Mouse (Mus musculus): ENCODE measurements around the gene Txlna.

The Txlna gene

DNA sequence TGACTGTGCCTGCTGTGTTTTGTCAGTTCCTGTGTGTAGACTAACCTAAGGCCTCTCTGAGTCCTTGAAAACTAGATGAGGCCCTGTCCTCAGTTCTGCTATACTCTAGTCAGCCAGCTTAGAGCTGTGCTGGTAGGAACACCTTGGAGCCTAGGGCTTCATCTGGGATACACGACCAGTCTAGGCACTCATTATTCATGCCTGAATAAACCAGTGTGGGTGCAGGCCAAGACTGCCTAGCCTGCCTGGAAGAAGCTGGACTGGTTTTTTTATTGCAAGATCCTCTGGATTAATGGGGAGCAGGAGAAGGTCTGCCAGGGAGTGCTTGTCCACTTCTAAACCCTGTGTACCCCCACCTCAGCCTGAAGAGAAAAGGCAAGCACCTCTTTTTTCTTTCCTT, 53.9 kb downstream of the Txlna start:
- peak; percentile 41 for DNase-seq

GRCm38 (mm10) chr4:129585773-129586172, 55.1 kb downstream of the Txlna start:
- no peak for DNase-seq

DNA sequence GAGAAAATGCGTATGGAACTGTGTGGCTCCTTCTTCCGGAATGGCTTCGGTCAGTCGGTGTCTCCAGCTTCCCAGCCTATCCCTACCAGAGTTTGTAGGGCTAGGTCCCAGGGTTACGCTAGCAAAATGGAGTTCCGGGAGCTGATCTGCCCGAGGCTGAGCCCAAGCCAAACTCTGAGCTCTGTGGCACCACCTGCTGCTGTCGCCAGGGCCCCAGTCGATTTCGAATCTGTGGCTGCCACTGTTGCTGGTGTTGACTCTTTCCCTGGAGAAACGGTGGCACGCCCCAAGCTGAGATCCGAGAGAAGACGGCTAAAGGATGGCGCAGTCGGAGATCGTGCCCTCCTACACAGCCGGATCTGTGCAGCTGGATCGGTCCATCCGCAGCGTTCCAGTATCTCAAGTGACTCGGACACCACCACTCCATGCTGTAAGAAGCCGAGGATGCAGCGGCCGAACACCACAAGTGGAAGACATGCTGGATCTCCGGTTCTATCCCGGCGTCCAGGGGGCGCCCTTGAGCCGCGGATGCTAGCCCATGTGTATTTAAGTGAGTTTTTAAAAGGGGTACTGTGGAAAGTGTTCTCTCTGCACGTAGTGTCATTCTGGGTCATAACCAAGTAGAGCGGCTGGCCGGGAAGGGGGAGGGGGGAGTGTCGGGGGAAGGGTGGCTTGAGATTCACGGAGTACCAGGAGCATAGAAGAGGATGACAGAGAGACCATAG, 55.8 kb downstream of the Txlna start:
- peak; percentile 92 for DNase-seq

- DNase-seq = no peak
These were observed 56.5 kb downstream of the Txlna start for GRCm38 (mm10) chr4:129584370-129584769.

DNA sequence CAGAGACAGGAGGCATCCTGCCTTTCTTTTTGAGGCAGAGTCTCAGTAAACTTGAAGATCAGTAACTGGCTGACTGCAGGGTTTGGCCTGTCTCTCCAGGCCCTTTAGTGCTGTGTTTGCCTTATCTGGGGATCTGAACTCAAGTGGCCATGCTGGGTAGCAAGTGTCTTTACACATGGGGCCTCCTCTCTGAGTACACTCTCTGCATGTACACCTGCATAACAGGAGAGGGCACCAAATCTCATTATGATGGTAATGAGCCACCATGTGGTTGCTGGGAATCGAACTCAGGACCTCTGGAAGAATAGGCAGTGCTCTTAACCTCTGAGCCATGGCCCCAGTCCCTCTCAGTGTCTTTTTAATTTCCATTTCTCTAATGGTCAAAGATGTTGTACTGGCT, 58.6 kb downstream of the Txlna start:
- DNase-seq = no peak

- DNase-seq = peak; percentile 21
These were observed 60.5 kb downstream of the Txlna start for GRCm38 (mm10) chr4:129580347-129580746.

DNA sequence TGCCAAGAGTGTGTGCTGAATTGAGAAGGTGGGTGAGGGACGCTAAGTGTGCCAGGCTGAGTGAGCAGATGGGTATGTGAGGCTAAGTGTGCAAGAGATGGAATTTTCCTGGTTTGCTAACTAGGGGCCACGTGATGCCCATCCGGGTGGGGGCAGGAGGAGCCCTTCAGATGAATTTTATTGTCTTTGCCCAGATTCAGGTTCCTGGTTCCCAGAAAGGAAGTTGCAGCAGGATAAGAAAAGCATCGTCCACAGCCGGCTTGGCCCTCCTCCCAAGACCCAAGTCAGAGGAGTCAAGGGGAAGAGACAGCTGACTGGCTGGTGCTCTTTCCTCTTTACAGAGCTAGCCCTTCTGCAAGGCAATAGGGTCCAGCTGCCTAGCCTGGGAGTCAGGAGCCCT, 62.4 kb downstream of the Txlna start, which contains the start of gene Fam167b:
Gene Fam167b (minus strand): TSS at position 84 of the 400 bp plus-strand sequence.
- peak; percentile 81 for DNase-seq

GRCm38 (mm10) chr4:129577688-129578087, 63.2 kb downstream of the Txlna start:
- DNase-seq = no peak

DNA sequence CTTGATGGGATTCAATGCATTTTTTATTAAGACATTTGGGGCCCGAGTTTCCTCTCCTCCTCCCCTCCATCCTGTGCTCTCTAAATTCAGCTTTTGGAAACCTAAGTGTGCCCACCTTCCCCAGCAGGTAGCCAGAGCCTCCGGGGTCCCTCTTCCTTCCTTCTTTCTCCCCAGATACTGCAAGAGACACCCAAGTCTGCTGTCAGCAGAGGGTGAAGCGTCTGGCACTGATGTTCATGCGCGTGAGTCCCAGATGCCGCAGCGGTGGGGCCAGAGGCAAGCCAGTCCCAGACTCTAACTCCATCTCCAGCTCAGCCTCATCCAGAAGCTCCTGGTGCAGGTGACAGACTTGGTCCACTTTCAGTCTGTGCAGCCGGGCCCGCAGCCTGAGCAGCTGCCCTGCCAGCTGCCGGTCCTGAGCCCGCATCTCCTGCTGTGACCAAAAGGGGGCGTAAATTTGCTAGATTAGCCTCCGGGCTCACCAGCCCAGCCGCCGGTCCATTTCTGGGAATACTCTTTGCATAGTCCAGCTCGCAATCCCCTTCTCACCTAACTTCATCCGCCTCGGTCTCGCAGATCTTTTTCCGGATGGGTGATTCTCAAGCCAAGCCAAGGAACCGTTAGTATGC, 63.9 kb downstream of the Txlna start:
- peak; percentile 84 for DNase-seq

Measured in kidney, postnatal 14 days (tissue).